Mouse (Mus musculus) hindbrain, embryonic 15.5 days (tissue): ENCODE measurements around the gene 4933415A04Rik. TPM values are rescaled to one million over a fixed set of nuclear protein-coding genes. Genes with fewer than 3 reads are reported as not detected.

ENCODE experiments used
- ATAC-seq: fragments of 200-750 bp; cut with Nextera tagmentation; 2 replicates; pipeline ENCODE4 v1.8.0; 2017; ENCODE audit warnings: low read depth, moderate number of reproducible peaks, moderate TSS enrichment; ENCODE audit not compliant: low FRiP score
- H3K27ac ChIP-seq: fragments of 300-500 bp; sonication (generic); replicated peaks from 2 replicates; pipeline ENCODE4 v1.5.1; 2015; ENCODE audit warnings: mild to moderate bottlenecking, inconsistent platforms
- H3K27me3 ChIP-seq: fragments of 300-500 bp; sonication (generic); 2 replicates; pipeline ENCODE4 v1.6.1; 2015; ENCODE audit warnings: control low read depth, inconsistent platforms
- H3K36me3 ChIP-seq: fragments of 300-500 bp; sonication (generic); 2 replicates; pipeline ENCODE4 v1.6.1; 2015; ENCODE audit warnings: control low read depth, inconsistent platforms
- H3K4me1 ChIP-seq: fragments of 300-500 bp; sonication (generic); replicated peaks from 2 replicates; pipeline ENCODE4 v1.6.1; 2015; ENCODE audit warnings: control low read depth, inconsistent platforms
- H3K4me2 ChIP-seq: fragments of 300-500 bp; sonication (generic); 2 replicates; pipeline ENCODE4 v1.6.1; 2015; ENCODE audit warnings: moderate library complexity, mild to moderate bottlenecking, inconsistent platforms
- H3K4me3 ChIP-seq: fragments of 300-500 bp; sonication (generic); 2 replicates; pipeline ENCODE4 v1.5.1; 2015; ENCODE audit warnings: mild to moderate bottlenecking, inconsistent platforms
- H3K9ac ChIP-seq: fragments of 300-500 bp; sonication (generic); 2 replicates; pipeline ENCODE4 v1.6.1; 2015; ENCODE audit warnings: inconsistent platforms
- H3K9me3 ChIP-seq: fragments of 300-500 bp; sonication (generic); 2 replicates; pipeline ENCODE4 v1.6.1; 2016; ENCODE audit warnings: control low read depth, inconsistent platforms
- WGBS: fragments of 180-500 bp; shearing (Covaris S2); methylation state at CpG from one replicate; pipeline ENCODE4 v1.1.7; 2015; 5-methylcytosine and 5-hydroxymethylcytosine counted together
- polyA plus RNA-seq: library from polyadenylated mRNA; unstranded; fragments of >200 nt; fragmentation: Nextera tagmentation; extraction: Ambion mirVana; gene quantifications from 2 replicates; pipeline ENCODE4 v1.2.1, GENCODE M21; 2015

The 4933415A04Rik gene
- polyA plus RNA-seq, 1 experiment from 2014 or later = 3.8 TPM

- Histone ChIP-seq H3K4me3 (no peak overlapping the region), H3K27ac (no peak overlapping the region), H3K27me3 (no peaks in the 10 kb centered on the region), H3K4me1 (peaks cover 9% of the 10 kb centered on the region), H3K9me3 (no peaks in the 10 kb centered on the region), H3K36me3 (no peaks in the 10 kb centered on the region), H3K4me2 (no peak overlapping the region), H3K9ac (no peak overlapping the region)
- no peak for ATAC-seq
- 69% methylated on average over 4 of the region's 4 CpGs for WGBS
Observed at GRCm38 (mm10) chr11:43636761-43637160, 49.9 kb downstream of the 4933415A04Rik start.

GRCm38 (mm10) chr11:43638486-43638885 lies 51.6 kb downstream of the 4933415A04Rik start:
- WGBS = 95% methylated on average over 3 of the region's 3 CpGs
- Histone ChIP-seq H3K9ac (no peak overlapping the region), H3K4me2 (no peak overlapping the region), H3K27me3 (no peaks in the 10 kb centered on the region), H3K27ac (no peak overlapping the region), H3K4me1 (peaks cover 14% of the 10 kb centered on the region), H3K4me3 (no peak overlapping the region), H3K9me3 (no peaks in the 10 kb centered on the region), H3K36me3 (no peaks in the 10 kb centered on the region)
- ATAC-seq = no peak

Other genes with a start within 250 kb of the 4933415A04Rik start
- gene Pttg1, start 160.8 kb upstream of the 4933415A04Rik start, polyA plus RNA-seq = 48.2 and 52.0 TPM in 2 replicates
- 54.7 and 59.2 TPM in 2 replicates for gene Slu7, start 153.3 kb upstream of the 4933415A04Rik start, polyA plus RNA-seq
- gene C1qtnf2, start 112.8 kb upstream of the 4933415A04Rik start, polyA plus RNA-seq = 13.6 and 15.6 TPM in 2 replicates
- 12.3 and 13.2 TPM in 2 replicates for gene Ccnjl, start 58.3 kb upstream of the 4933415A04Rik start, polyA plus RNA-seq
- gene Fabp6, start 14.5 kb downstream of the 4933415A04Rik start, polyA plus RNA-seq = not detected in 2 replicates
- 26.8 and 31.5 TPM in 2 replicates for gene Pwwp2a, start 95.0 kb downstream of the 4933415A04Rik start, polyA plus RNA-seq
- 77.9 and 80.4 TPM in 2 replicates for gene Ttc1, start 161.0 kb downstream of the 4933415A04Rik start, polyA plus RNA-seq